Mouse (Mus musculus) olfactory bulb, adult 2 months (tissue): ENCODE measurements at regions not wholly inside any gene's neighbourhood (a gene's known extent, or its start where the extent isn't known, plus 50 kb on each side); places are given as distances from the start of the nearest gene placed in this dataset.

Experiments
- CTCF ChIP-seq: fragments of 200-500 bp; IDR thresholded peaks from 2 replicates; pipeline ENCODE4 v1.5.1; 2012; ENCODE audit warnings: low read depth, mild to moderate bottlenecking, low read length, moderate library complexity; ENCODE audit not compliant: insufficient read depth
- POLR2A ChIP-seq: fragments of 200-500 bp; IDR thresholded peaks from 2 replicates; pipeline ENCODE4 v1.6.1; 2012; ENCODE audit warnings: mild to moderate bottlenecking, low read depth, low read length, moderate library complexity; ENCODE audit not compliant: insufficient read depth

DNA sequence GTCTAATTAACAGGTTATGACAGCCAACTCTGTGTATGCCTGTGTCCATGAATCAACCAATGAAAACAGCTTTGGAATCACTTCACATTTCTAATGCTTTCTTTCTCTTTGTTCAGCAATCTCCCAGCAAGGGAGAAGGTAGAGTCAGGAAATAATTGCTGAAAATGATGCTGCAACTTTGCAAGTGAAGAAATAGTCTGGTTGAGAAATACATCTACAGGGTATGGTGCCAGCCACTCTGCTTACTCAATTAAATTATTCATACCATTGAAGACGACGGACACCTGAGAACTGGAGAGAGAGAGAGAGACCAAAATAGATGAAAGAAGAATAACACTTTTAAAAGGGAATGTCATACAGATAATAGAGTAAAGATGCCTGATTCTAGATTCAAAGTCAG, 645.4 kb upstream of the Cited2 start:
- TF ChIP-seq CTCF (no peak), POLR2A (no peak)
